Mouse (Mus musculus): ENCODE measurements around the gene Kbtbd6.

DNA sequence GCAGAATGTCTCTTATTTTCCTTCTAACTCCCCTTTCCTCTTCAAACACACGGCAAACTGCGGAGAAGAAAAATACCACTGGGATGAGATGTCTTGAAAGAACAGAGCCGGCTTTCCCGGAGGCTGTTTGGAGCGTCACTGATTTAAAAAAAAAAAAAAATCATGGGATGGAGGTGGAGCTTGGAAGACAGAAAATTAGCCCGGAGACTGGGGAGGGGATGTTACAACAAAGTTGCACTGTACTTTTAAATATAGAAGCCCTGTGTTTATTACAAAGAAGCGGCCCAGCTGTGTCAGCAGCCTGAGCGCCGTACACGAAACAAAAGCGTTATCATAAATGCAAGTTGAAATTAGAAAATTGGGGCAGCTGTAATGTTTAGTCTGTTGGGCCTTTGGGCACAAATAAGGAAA lies 30.6 kb downstream of the Kbtbd6 start:
- TF ChIP-seq POLR2A (IDR thresholded peaks at IDR 0.05; ENCODE audit: insufficient read length, low read depth) (no peak), POLR2AphosphoS2 (IDR thresholded peaks at IDR 0.05; ENCODE audit: insufficient read length, low read depth) (no peak), USF1 (IDR thresholded peaks at IDR 0.05; ENCODE audit: low read depth) (no peak), MAX (IDR thresholded peaks at IDR 0.05; ENCODE audit: low read depth) (no peak), E2F4 (IDR thresholded peaks at IDR 0.05; ENCODE audit: insufficient read depth) (no peak), REST (IDR thresholded peaks at IDR 0.05; ENCODE audit: insufficient read depth, insufficient read length) (no peak)
